Mouse (Mus musculus): ENCODE measurements around the gene Dpm3.

- no peak for TF ChIP-seq CTCF (conservative IDR thresholded peaks at IDR 0.05 in 1 of 2, IDR thresholded peaks at IDR 0.05 in 1 of 2; ENCODE audit: low read depth in 2 of 2, low read length in 2 of 2)
- no peak for TF ChIP-seq ZKSCAN1 (IDR thresholded peaks at IDR 0.05; ENCODE audit: borderline replicate concordance, low read depth, low read length)
- TF ChIP-seq MAFK (IDR thresholded peaks at IDR 0.05; ENCODE audit: insufficient replicate concordance, low read length): no peak
- TF ChIP-seq GABPA (IDR thresholded peaks at IDR 0.05; ENCODE audit: insufficient replicate concordance, low read depth, low read length): no peak
- TF ChIP-seq POLR2A (IDR thresholded peaks at IDR 0.05; ENCODE audit: low read depth, low read length): no peak
- no peak for TF ChIP-seq EP300 (IDR thresholded peaks at IDR 0.05; ENCODE audit: low read length)
These were observed 14.0 kb upstream of the Dpm3 start for GRCm38 (mm10) chr3:89244982-89245687.

All from CH12.LX (cell line).